Mouse (Mus musculus): ENCODE measurements around the gene Gm26558. TPM values are rescaled to one million over a fixed set of nuclear protein-coding genes. Genes with fewer than 3 reads are reported as not detected.

Gm26558 gene
- total RNA-seq, 4 experiments from 2014 or later: 0.35 to 0.66 TPM; not detected in 2

DNA sequence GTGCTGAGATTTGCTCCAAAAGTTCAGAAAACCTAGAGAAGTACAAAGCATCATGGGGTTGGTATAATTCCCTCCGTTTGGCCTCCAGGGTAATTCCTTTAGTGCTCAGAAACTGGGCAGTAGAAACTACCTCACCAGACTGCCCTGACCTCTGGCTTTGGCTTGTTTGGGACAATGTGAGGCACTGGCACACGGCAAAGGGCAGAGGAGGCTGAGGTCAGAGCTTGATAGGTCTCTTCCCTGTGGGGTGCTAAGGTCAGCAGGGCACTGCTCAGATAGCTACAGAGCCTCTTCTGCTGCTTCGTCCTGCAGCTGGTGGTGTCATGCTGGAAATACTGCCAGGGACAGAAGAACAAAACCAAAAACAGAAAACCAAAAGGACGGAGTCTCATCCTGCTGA, 14.2 kb downstream of the Gm26558 start:
- DNase-seq: no peak

DNA sequence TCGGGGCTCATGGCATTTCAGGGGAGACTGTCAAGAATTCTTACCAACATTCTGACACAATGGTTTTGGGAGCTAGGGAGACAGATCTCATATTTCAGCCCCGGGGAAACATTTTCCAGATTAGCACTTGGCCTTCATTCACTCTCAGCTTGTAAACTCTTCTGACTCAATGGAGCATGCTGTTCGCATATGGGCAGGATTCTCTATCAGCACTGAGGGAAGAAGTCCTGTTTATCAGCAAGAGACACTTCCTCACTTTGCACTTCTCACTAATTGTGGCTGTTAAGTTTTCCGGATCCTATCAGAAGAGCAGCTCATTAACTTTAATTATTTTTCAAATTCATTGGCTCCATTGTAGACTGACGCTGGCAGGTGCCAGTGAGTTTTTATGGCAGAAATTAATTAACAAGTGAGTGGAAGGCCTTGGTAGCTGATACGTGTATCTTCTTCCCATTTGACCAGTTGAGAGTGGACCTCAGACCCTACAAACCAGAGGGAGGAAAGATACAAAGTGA, 16.6 kb downstream of the Gm26558 start:
- DNase-seq: no peak

DNA sequence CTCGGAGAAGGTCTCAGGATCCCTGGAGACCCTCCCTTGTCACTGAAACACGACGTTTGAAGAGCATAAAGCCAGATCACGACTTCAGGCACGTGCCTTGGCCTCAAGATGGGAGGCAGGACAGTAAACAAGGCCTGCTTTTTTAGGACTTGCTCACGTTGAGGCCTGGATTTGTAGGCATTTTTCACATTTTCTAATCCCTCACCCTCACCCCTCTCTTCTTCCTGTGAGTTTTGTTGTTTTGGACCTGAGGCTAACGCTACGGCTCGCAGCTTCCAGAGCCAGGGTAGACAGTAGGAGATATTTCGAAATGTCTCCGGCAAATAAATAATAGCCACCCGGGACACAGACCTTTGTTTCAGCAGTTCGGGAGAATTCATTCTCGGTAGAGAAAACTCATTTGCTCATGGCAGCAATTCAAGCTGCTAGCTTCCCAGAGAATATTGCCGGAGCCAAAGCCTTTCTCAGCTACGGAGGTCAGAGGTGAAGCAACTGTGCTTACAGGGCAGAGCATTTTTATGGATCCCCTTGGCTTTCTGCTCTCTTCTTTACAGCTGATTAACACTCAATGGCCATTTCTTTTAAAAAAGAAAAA, 18.8 kb downstream of the Gm26558 start:
- no peak for DNase-seq

DNA sequence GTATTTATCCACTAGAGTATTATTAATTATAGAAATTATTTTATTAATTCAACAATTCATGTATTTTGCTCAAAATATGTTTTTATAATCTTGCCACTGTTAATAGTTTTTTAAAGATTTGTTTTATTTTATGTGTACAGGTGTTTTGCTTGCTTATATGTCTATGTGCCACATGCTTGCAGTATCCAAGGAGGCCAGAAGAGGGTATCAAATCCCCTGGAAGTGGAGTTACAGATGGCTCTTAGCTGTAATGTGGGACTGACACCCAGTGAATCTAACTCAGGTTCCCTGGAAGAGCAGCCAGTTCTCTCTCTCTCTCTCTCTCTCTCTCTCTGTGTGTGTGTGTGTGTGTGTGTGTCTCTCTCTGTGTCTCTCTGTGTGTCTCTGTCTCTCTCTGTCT, 20.9 kb downstream of the Gm26558 start:
- no peak for DNase-seq

DNA sequence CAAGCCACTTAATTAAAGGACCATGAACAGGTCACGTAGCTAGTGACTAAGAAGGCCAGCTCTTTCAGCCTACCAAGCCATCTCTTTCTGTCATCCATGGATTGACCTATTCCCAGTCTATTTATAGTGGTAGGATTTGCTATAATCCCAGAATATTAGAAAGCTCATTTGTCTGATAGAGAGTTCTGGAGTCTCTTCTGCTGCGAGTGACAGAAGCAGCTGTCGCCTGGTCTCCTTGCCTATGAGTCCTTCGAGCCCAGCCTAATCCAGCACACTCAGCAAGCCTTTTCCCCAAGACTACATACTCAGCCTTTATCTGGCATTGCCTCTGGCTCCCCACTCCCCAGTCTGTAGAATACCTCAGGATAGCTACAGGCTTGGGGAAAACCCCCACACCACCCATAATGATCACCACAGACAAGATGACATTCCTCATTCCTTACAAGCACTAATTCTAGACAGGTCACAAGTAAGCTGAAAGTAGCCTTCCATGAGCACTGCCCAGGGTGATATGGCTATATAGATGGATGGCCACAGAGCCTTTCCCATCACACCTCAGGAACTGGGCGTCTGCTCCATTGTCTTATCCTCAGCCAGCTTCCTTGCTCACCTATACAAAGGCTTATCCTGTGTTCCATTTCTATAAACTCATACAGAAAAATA, 27.7 kb downstream of the Gm26558 start:
- DNase-seq: no peak

DNA sequence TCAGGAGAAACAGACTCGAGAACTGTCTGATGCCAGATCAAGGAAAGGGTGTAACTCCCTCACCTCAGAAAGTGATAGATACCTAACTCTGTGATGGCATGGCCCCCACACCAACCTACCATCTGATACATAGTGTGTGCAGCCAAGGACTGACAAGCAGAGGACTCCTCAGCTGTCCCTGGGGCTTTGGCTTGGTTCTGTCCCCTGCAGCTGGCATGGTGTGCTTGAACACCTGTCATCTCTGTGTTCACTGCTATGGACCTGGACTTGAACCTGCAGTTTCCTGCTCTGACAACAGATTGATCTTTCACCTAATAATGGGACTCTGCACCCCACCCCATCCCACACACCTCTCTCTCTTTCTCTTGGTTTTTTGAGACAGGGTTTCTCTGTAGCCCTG, 29.5 kb downstream of the Gm26558 start:
- DNase-seq: no peak

DNA sequence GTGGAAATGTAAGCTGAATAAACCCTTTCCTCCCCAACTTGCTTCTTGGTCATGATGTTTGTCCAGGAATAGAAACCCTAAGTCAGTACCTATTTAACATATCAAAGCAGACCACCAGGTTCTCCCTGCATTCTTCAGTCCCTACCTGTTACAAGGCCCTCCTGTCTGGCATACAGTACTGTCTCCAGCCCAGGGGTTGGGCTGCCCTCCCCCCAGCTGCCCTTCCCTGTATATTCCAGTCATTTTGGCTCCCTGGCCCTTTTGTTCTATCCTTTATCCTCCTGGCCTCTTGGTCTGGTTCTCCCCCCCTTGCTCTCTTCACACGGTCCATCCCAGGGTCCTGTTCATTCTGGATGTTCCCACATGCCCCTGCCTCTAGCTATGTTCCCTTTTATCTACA, 30.6 kb downstream of the Gm26558 start:
- no peak for DNase-seq

DNA sequence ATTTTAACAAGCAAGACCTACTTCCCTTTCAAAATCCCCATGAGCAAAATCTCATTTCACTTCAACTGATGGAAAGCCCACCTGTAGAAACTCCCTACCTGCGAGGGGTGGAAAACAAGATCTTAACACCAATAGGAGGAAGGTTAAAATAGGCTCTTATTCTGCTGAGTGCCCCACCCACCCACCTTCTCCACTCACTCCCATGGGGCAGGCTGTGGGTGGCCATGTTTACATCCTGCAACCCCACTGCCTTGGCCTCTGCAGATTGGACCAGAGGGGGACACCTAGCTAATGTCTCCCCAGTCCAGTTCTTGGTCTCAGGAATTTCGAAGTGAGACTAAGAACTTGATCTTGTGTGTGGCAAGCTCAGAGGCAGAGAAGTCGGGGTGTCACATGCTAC, 32.0 kb downstream of the Gm26558 start:
- no peak for DNase-seq

DNA sequence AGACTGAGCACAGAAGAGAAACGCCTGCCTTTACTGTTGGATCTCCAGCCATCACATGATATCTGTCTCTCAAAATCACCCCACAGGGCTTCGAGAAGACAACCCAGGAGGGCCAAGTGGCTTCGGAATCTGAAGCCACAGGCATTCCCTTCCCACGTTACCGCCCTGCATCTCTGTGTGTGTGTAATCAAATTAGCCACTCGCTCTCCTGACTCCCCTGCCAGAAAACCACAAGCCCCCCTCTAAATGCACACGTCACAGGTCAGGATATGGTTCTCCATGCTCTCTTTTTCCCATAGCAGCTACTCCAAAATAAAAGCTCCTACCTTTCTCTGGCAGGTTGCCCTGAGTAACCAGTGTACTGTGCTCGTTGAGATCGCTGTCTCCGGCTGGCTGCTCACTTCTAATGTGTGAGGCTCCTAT, 32.6 kb downstream of the Gm26558 start:
- DNase-seq: no peak

DNA sequence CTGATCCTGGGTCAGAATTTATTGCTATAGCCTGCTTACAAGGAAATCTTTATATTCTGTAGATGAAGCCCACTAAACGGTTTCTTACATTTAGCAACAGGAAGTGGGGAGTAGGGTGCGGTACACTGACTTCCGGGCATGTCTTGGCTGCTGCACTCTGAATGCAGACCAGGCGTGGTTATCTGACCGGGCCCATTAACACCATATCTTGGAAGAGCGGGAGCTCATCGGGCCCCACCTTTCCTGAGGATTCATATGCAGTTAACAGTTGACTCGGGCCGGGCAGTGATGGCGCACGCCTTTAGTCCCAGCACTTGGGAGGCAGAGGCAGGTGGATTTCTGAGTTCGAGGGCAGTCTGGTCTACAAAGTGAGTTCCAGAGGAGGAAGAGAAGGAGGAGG, 33.5 kb downstream of the Gm26558 start:
- DNase-seq: no peak

DNA sequence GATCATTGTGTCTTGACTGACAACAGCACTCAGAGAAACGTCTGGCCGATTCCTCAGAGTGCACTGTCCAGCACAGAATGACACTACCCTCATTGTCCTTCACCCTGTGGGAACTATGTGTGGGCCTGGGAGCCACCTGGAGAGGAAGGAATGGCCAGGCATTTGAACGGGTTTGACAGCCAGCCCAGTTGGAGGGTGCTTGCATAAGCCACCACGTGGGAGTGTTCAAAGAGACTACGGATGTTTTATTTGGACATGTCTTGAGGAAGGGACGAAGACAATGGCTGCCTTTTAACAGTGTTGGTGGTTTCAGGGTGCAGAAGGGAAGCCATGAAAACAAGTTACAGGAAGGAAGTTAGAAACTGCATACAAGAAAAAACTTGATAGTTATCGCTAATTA, 36.1 kb downstream of the Gm26558 start:
- DNase-seq: no peak

DNA sequence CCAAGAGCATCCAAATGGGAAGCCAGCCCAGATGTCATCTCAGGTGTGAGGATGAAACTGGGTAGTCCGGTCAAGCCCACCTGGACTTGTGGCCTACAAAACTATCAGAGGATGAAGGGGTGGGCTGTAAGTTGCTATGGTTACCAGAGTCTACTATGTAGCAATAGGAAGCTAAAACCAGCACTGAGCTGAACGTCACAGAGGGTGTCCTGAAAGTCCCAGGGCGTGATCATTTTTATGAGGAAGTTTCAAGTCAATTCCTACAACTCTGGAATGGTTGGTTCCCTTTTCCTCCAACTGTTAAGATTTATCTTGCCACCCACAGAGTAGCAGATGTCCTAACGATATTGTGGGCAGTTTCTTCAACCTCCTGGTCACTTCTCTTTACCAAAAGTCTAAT, 39.7 kb downstream of the Gm26558 start:
- no peak for DNase-seq

DNA sequence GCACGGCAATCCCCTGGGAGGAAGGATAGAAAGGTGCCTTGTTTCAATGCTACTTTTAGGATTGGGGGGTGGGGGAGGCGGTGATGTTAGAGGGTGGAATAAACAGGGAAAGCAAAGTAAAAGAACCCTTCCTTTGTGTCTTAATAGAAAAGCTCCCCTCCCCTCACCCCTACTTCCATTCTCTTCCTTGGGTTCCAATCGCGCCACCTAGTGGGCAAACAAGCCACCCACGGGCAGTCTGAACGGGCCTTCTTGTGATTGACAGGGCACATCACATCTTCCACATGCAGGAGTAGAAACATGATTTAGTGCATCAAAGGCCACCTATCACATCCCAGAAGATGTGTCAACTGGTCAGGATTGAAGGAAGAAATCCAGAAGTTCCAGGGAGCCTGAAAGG, 41.7 kb downstream of the Gm26558 start:
- DNase-seq: peak; percentile 9

DNA sequence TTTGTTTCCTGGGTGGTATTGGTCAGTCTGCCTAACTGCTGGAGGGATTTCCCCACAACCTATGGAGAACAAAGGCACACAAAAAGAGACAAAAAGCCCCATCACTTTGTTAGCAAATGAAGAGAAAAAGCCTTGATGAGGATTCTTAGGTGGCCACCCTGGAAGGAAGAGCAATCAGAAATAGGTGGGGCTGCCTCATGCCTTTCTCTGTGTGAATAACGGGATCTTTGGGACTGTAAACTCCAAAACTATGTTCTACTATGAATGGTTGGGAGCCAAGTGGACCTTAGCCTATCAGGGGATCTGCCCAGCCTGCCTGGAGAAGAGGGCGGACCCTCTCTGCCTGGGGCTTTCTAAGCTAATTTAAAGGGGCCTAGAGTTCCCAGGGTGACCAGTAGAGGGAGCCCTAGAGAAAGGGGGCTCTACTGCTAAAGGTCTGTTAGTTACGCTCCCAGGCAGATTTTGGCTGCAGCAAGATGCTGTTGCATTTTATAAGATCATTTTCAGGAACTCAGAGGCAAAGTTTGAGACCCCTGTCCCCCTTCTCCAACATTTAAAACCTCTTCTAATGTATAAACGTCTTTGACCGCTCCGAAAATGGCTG, 42.6 kb downstream of the Gm26558 start:
- no peak for DNase-seq

DNA sequence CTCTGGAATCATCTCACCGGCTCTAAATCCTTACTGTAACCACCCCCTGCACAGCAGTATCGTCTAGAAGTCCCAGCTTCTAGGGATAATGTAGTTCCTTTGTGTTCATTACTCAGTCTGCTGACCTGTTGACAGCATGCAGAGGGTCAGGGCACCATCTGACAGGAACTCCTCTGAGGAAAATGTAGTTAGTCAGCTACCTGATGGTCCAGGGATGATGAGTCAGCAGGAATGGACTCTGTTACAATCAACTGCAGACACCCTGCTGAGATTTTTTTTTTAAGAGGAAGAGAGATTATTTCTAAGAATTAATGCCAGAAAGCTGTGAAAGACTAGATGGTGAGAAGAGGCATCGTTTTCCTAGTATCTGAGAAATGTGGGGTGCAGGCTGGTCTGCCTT, 45.3 kb downstream of the Gm26558 start:
- DNase-seq: no peak

DNA sequence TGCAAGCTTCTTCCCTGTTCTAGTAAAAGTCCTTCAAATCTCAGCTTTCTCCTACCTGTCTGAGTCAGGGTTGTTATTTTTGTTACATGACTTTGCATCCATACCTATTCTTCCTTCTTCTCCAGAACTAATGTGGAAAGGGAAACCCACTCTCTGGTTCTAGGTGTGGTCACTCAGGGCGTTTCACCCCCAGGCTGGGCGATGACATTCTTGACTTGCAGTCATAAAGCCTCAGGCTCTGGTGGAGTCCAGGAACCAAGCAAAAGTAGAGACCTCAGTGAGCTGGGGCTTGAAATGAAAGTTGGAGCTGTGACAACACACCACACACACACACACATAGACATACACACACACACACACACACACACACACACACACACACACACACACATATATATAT, 45.8 kb downstream of the Gm26558 start:
- no peak for DNase-seq

DNA sequence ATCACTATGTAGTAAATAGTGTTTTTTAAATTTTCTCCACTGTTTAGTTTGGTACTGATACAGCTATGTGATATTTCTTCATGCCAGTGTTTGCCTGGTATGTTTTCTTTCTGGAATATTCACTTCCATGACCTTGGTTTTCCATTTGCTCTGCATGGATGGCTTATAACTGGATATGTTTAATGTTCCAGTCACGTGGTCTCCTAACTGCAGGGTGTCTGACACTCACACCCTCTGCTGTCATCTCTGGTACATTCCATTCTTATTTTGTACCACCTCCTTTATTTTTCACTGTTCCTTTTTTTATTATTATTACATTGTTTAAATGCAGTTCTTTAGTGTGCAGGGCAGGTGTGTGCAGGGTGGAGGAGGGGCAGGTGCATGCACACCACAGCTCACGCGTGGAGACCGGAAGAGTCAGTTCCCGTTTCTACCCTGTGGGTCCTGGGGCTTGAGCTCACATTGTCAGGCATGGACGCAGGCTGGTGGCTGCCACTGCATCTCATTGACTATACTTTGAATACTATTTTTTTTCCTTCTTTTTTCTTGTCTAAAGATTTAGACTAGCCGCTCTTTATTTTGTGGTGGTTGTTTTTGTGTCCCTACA, 47.1 kb downstream of the Gm26558 start:
- no peak for DNase-seq

Other genes with a start within 250 kb of the Gm26558 start
- gene Sp5, start 187.2 kb downstream of the Gm26558 start, total RNA-seq (2022): 1 to 10 TPM; 2.9 to 3.6 (median 3.4) TPM
- under 1 TPM; 0.28 to 0.68 (median 0.38) TPM for gene Erich2, start 153.3 kb downstream of the Gm26558 start, total RNA-seq (2022)
- gene Gad1, start 109.0 kb downstream of the Gm26558 start, total RNA-seq (2022): 10 to 100 TPM; 12.4 to 20.9 (median 15.5) TPM
- 100 to 1,000 TPM; 112 to 131 (median 121) TPM for gene Gorasp2, start 532 bp downstream of the Gm26558 start, total RNA-seq (2022)
- 10 to 100 TPM; 58.4 to 69.2 (median 61.3) TPM for gene Tlk1, start 163.6 kb upstream of the Gm26558 start, total RNA-seq (2022)